Mouse (Mus musculus): ENCODE results near the gene Rbbp6.

Gene Rbbp6

DNA sequence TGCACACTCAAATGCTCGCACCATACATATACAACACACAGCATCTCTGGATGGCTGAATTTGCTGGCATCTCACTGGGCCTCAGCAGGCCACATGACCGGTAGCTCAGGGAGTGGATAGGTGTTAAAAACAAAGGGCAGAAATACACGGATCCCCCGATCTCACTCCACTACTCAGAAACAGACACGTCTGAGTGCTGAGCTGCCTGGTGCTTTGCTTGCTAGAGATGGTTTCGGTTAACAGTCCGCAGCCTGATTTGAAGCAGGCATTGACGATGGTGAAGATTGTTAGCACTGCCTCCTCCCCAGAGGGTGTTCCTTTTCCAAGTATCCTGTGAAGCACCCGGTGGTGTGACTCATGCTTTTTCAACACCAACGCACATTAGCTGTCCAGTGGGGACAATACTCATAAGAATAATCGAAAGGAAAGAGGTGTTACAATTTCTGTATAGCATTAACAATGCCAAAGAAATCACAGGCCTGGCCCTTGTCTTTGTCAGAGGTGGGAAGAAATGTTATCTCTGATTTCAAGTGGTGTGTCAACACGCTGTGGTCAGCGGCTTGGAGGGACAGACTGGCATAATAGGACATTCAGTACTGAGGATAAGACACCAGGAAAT is 81.1 kb downstream of the Rbbp6 start:
- DNase-seq (ENCODE audit: low spot score in 2 of 2) = no peak

Measured in right cerebral cortex, postnatal 10 days (tissue).